Mouse (Mus musculus): Measurements from ENCODE around the gene Ndufs4.

Gene Ndufs4

GRCm38 (mm10) chr13:114388211-114388965 is at the start of gene Ndufs4:
Gene Ndufs4 (minus strand): TSS chr13:114388258.
- DNase-seq (ENCODE audit: low read depth, low spot score) = no peak

DNA sequence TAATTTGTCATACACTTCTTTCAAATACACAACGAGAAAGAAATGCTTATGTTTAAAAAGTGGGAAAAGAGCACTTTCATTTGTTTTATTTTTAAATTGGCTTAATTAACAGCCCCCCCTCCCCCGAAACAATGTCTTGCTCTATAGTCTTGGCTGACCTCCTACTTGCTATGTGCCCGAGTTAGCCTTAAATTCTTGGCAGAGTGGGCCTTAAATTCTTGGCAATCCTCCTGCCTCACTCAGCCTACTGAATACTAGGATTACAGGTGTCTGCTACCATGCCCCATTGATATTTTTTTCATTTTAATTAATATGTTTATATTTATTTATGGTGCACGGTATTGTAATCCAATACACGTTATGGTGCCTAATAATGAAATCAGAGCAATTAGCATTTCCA is 44.4 kb upstream of the Ndufs4 start:
- no peak for DNase-seq (ENCODE audit: low read depth, low spot score)

DNA sequence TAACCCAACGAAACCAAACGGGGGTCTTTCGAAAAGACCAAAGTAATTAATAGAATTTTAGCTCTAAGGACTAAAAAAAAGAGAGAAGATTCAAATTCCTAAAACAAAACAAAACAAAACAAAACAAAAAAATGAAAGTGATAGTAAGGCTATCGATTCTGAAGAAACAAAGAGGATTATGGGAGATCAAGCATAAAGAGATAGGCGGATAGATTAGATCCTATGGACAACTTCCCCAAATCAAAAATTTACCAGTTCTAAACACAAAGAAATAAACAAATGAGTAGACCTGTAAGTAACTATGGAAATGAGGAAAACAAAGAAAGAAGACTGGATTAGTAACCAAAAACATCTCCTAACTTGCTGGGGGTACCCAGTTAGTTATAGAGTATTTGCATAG is 37.2 kb upstream of the Ndufs4 start:
- no peak for DNase-seq (ENCODE audit: low read depth, low spot score)

DNA sequence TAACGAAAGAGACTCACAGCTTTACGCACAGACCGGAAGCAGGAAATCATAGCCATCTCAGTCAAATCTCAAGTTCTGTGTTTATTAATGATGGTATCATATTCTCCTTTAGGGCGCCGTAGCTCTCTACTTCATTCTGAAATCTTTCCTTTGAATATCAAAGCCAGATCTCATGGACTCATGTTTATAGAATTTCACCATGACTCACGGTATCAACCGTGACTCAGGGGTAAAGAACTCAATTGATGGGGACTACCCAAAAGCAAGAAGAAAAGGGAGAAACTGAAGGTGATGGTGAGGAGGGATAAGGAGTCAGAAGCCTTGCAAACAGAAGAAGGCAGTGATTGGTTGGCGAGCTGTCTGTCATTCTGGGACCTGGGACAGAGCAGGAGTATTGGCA is 32.2 kb upstream of the Ndufs4 start:
- DNase-seq (ENCODE audit: low read depth, low spot score) = no peak

- DNase-seq (ENCODE audit: low read depth, low spot score) = peak; percentile 39
Observed at GRCm38 (mm10) chr13:114419364-114419763, 31.3 kb upstream of the Ndufs4 start.

GRCm38 (mm10) chr13:114412326-114412725 is 24.3 kb upstream of the Ndufs4 start:
- no peak for DNase-seq (ENCODE audit: low read depth, low spot score)

GRCm38 (mm10) chr13:114406866-114407265 is 18.8 kb upstream of the Ndufs4 start:
- DNase-seq (ENCODE audit: low read depth, low spot score) = no peak

GRCm38 (mm10) chr13:114406424-114406823 is 18.4 kb upstream of the Ndufs4 start:
- DNase-seq (ENCODE audit: low read depth, low spot score) = no peak

GRCm38 (mm10) chr13:114405100-114405715 is 17.1 kb upstream of the Ndufs4 start:
- no peak for DNase-seq (ENCODE audit: low read depth, low spot score)

DNA sequence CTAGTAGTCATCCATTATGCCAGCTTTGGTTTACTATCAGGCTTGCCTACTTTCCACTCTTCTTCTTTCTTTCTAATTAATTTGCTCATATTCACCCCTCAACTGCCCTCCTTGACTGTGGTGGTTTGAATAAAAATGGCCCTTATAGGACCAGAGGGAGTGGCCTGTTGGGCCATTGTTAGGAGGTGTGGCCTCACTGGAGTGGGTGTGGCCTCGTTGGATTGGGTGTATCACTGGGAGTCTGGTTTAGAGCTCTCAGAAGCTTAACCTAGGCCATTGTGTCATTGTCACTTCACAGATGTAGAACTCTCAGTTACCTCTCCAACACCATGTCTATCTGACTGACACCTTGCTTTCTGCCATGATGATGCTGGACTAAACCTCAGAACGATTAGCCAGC is 10.8 kb upstream of the Ndufs4 start:
- no peak for DNase-seq (ENCODE audit: low read depth, low spot score)

GRCm38 (mm10) chr13:114397281-114397680 is 9.2 kb upstream of the Ndufs4 start:
- no peak for DNase-seq (ENCODE audit: low read depth, low spot score)

- no peak for DNase-seq (ENCODE audit: low read depth, low spot score)
Observed at GRCm38 (mm10) chr13:114396863-114397262, 8.8 kb upstream of the Ndufs4 start.

GRCm38 (mm10) chr13:114394784-114395183 is 6.7 kb upstream of the Ndufs4 start:
- no peak for DNase-seq (ENCODE audit: low read depth, low spot score)

DNA sequence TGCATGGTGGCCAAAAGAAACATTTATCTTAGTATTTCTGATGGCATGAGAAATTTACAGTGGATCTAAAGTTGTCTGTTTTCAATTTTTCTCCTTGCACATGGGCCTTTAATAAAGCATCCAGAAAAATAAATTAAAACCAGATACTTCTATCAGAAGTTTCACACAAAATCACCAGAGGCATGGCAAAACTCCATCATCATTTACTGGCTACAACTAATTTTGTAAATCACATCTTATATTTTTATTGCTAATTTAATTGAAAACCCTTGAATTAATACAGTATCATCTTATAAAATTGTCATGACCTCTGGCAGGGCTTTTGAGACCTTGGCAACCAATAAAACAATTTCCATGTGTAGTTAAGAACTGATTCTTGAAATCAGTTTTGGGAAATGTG is 4.4 kb upstream of the Ndufs4 start:
- DNase-seq (ENCODE audit: low read depth, low spot score) = no peak

- DNase-seq (ENCODE audit: low read depth, low spot score) = peak; percentile 92
Observed at GRCm38 (mm10) chr13:114387521-114388171, 412 bp downstream of the Ndufs4 start.

DNA sequence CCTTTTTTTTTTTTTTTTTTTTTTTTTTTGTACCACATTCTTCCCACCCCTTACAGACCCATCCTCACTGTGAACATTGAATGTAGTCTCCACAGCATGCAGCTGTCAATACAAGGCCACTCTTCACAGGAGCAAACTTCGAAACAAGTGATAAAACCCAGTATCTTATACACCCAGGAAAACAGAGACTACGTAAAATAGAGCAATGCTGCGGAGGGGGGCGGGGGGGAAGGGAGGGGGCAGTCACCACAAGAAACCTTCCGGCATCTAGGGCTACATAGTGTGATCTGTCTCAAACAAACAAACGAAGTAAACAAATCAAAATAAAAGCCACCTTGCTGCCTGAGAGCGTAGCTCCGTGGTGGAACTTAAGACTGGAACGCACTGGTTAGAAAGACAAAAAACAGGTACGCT is 977 bp downstream of the Ndufs4 start:
- no peak for DNase-seq (ENCODE audit: low read depth, low spot score)

DNA sequence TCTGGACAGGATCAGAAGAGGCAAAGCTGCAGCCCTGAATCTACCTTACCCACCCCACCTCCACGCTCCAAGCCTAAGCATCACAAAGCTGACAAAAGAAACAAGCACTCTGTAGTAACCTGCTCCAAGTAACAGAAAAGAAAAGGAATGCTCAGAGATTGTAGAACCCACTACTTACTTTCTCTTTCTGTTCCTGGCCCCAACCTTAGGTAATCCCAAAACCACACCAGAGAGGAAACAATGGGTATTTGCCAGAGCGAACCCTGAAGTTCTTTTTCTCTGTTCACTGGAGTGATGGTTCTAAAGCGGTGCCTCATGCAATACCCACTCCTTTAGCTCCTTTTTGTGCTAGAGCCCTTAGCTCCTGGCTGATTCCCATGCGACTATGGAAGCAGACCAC is 11.5 kb downstream of the Ndufs4 start:
- DNase-seq (ENCODE audit: low read depth, low spot score) = no peak

DNA sequence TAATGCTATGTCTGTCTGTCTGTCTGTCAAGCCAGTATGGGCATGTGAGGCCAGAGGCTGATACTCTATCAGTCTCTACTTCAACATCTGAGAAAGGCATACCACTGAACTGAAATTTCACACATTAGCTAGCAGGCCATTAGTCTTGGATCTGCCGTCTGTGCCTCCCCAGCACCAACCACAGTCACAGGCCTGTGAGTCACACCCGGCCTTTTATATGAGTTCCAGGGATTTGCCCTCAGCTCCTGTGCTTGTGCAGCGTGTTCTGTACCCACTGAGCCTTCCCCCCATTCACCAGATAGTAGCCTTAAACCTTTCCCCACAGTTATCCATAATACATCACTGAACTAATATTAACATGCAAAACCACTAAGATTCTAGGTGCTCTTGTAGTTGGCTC is 26.0 kb downstream of the Ndufs4 start:
- no peak for DNase-seq (ENCODE audit: low read depth, low spot score)

DNA sequence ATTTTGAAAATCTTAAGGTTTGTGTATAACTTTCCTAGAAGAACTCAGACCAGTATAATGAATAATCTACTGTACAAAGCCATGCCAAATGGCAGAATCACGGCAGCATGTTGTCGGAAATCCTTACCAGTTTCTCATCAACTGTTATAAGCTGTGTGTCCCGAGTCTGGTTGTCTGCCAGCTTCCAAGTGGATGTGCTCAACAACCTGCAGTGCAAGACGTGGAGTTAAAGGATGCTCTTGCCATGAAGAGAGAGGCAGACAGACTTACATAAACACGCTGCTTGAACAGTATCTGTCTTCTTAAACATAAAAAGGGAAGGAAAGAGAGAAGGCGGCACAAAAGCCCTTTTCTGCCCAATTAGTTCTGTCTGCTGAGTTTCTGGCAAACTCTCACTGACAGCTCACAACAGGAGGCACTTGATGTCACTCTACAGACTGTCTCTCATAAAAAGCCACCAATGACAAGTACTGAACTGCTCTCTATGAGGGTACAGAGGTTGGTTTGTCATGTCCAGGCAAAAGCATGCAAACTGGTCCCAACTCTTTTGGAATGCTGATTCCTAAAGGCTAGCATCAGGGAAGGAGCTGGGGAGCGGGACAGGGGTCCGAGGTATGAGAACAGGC is 36.6 kb downstream of the Ndufs4 start:
- no peak for DNase-seq (ENCODE audit: low read depth, low spot score)

- no peak for DNase-seq (ENCODE audit: low read depth, low spot score)
Observed at GRCm38 (mm10) chr13:114344979-114345712, 42.9 kb downstream of the Ndufs4 start.

- DNase-seq (ENCODE audit: low read depth, low spot score) = no peak
Observed at GRCm38 (mm10) chr13:114344220-114344973, 43.7 kb downstream of the Ndufs4 start.
